Mouse (Mus musculus) hindbrain, embryonic 11.5 days (tissue): Measurements from ENCODE around the gene Rab23. TPM values are rescaled to one million over a fixed set of nuclear protein-coding genes. Genes with fewer than 3 reads are reported as not detected.
A peak's percentile ranks its signal among the peaks of the same experiment; 100 is the strongest.

Experiments
- ATAC-seq: fragments of 200-750 bp; cut with Nextera tagmentation; 2 replicates; pipeline ENCODE4 v1.8.0; 2017; ENCODE audit warnings: mild to moderate bottlenecking, moderate TSS enrichment, moderate library complexity; ENCODE audit not compliant: low FRiP score
- DNase-seq: peaks from one replicate; pipeline ENCODE4 v3.0.0-alpha.2; 2015; ENCODE audit warnings: low spot score
- H3K27ac ChIP-seq: fragments of 300-500 bp; sonication (generic); 2 replicates; pipeline ENCODE4 v1.5.1; 2014; ENCODE audit warnings: mild to moderate bottlenecking, low read depth, low read length
- H3K27me3 ChIP-seq: fragments of 300-500 bp; sonication (generic); 2 replicates; pipeline ENCODE4 v1.6.1; 2014; ENCODE audit warnings: mild to moderate bottlenecking, low read length, moderate library complexity, mixed read lengths; ENCODE audit not compliant: control insufficient read depth, insufficient read depth
- H3K36me3 ChIP-seq: fragments of 300-500 bp; sonication (generic); 2 replicates; pipeline ENCODE4 v1.6.1; 2014; ENCODE audit warnings: mild to moderate bottlenecking, low read length, moderate library complexity, mixed read lengths; ENCODE audit not compliant: control insufficient read depth, insufficient read depth
- H3K4me1 ChIP-seq: fragments of 300-500 bp; sonication (generic); replicated peaks from 2 replicates; pipeline ENCODE4 v1.6.1; 2014; ENCODE audit warnings: low read length, mixed read lengths; ENCODE audit not compliant: control insufficient read depth, insufficient read depth
- H3K4me2 ChIP-seq: fragments of 300-500 bp; sonication (generic); replicated peaks from 2 replicates; pipeline ENCODE4 v1.6.1; 2014; ENCODE audit warnings: mild to moderate bottlenecking, low read depth, low read length
- H3K4me3 ChIP-seq: fragments of 300-500 bp; sonication (generic); 2 replicates; pipeline ENCODE4 v1.5.1; 2014; ENCODE audit warnings: low read depth, low read length
- H3K9ac ChIP-seq: fragments of 300-500 bp; sonication (generic); 2 replicates; pipeline ENCODE4 v1.6.1; 2014; ENCODE audit warnings: low read depth, low read length
- H3K9me3 ChIP-seq: fragments of 300-500 bp; sonication (generic); 2 replicates; pipeline ENCODE4 v1.6.1; 2016; ENCODE audit warnings: low read length; ENCODE audit not compliant: control insufficient read depth
- WGBS: fragments of 180-500 bp; shearing (Covaris S2); extraction: QIAGEN DNeasy Blood & Tissue Kit; methylation state at CpG from one replicate; pipeline ENCODE4 v1.1.7; 2014; 5-methylcytosine and 5-hydroxymethylcytosine counted together
- polyA plus RNA-seq: library from polyadenylated mRNA; unstranded; fragments of >200 nt; fragmentation: Nextera tagmentation; extraction: Ambion mirVana; gene quantifications from 2 replicates; pipeline ENCODE4 v1.2.1, GENCODE M21; 2014

The Rab23 gene
- polyA plus RNA-seq, 1 experiment from 2014 or later = 23.2 TPM

- no peaks in the 10 kb centered on the region for H3K27me3 ChIP-seq
- no peak overlapping the region for H3K27ac ChIP-seq
- no peak overlapping the region for H3K4me2 ChIP-seq
- ATAC-seq (no peak), DNase-seq (no peak)
- no peak overlapping the region for H3K9ac ChIP-seq
- H3K4me3 ChIP-seq = no peak overlapping the region
- no peaks in the 10 kb centered on the region for H3K9me3 ChIP-seq
- 73% methylated on average over 2 of the region's 2 CpGs for WGBS
- no peaks in the 10 kb centered on the region for H3K36me3 ChIP-seq
- no peaks in the 10 kb centered on the region for H3K4me1 ChIP-seq
Observed at GRCm38 (mm10) chr1:33688810-33689209, 30.9 kb upstream of the Rab23 start.

- H3K9me3 ChIP-seq = no peaks in the 10 kb centered on the region
- no peak for DNase-seq
- no peaks in the 10 kb centered on the region for H3K36me3 ChIP-seq
- H3K4me3 ChIP-seq = no peak overlapping the region
- WGBS = 91% methylated on average over 8 of the region's 8 CpGs
- ATAC-seq = no peak
- H3K27me3 ChIP-seq = no peaks in the 10 kb centered on the region
- H3K27ac ChIP-seq = no peak overlapping the region
- H3K4me1 ChIP-seq = no peaks in the 10 kb centered on the region
- no peak overlapping the region for H3K4me2 ChIP-seq
- H3K9ac ChIP-seq = no peak overlapping the region
Observed at GRCm38 (mm10) chr1:33689446-33690086, 30.1 kb upstream of the Rab23 start.

DNA sequence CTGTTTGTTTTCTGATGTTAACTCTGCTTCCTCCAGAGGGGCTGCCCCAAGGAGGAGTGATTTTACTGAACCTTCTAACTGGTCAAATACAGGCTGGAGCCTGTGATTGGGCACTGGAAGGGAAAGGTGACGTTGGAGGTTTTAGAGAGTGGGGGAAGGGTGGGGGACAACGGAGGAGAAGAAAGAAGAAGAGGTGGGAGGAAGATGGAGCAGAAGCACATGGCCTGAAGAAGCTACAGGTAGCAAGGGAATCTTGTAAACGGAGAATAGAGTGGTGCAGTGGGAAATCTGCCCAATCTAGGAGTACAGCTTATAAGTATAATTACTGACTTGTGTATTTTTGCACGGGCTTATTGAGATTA is 29.6 kb upstream of the Rab23 start:
- WGBS = 57% methylated on average over 4 of the region's 4 CpGs
- Histone ChIP-seq H3K36me3 (no peaks in the 10 kb centered on the region), H3K9ac (no peak overlapping the region), H3K4me1 (no peaks in the 10 kb centered on the region), H3K27me3 (no peaks in the 10 kb centered on the region), H3K9me3 (no peaks in the 10 kb centered on the region), H3K4me3 (no peak overlapping the region), H3K4me2 (no peak overlapping the region), H3K27ac (no peak overlapping the region)
- ATAC-seq (no peak), DNase-seq (no peak)

- Histone ChIP-seq H3K4me2 (no peak overlapping the region), H3K9me3 (no peaks in the 10 kb centered on the region), H3K27me3 (no peaks in the 10 kb centered on the region), H3K4me3 (no peak overlapping the region), H3K27ac (no peak overlapping the region), H3K36me3 (no peaks in the 10 kb centered on the region), H3K9ac (no peak overlapping the region), H3K4me1 (no peaks in the 10 kb centered on the region)
- ATAC-seq = no peak
- 88% methylated on average over 3 of the region's 3 CpGs for WGBS
- DNase-seq = no peak
Observed at GRCm38 (mm10) chr1:33693893-33694292, 25.8 kb upstream of the Rab23 start.

DNA sequence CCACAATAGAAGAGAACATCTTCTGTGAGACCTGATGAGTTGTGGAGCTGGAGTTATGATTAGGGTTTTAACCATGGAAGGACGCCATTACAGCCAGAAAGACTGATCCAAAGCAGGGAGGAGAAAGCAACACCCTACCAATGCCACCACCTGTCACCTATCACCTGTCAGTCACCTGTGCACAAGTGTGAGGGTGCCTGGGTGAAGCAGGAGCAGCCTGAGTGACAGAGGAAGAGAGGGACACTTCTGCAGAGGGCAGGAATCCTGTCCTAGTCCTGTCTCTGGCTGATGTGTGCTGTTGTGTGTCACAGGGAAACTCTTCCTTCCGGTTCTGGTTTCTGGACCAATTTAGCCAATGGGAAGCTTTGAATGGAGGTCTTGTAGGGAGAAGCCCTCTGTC is 23.7 kb upstream of the Rab23 start:
- H3K36me3 ChIP-seq = no peaks in the 10 kb centered on the region
- H3K4me2 ChIP-seq = no peak overlapping the region
- ATAC-seq = no peak
- WGBS = 89% methylated on average over 2 of the region's 2 CpGs
- H3K4me3 ChIP-seq = no peak overlapping the region
- no peaks in the 10 kb centered on the region for H3K27me3 ChIP-seq
- DNase-seq = no peak
- no peak overlapping the region for H3K9ac ChIP-seq
- H3K27ac ChIP-seq = no peak overlapping the region
- H3K4me1 ChIP-seq = no peaks in the 10 kb centered on the region
- H3K9me3 ChIP-seq = no peaks in the 10 kb centered on the region

DNA sequence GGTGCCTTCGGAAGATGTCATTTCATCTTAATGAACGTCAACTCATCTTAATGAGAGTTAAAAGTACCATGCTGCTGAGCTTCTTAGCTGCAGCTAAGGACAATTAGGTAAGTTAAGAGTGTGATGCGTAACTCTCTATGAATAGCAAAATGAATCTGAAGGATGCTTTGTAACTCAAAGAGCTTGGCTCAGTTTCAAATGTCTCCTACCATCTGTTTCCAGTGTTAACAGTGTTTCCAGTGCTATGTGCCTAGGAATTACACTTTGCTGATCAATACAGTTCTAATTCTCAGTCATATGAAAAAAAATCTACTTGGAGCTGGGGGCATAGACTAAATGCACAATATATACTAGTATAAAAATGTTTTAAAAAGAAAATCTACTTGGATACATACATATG is 18.4 kb upstream of the Rab23 start:
- Histone ChIP-seq H3K9ac (no peak overlapping the region), H3K36me3 (no peaks in the 10 kb centered on the region), H3K4me3 (no peak overlapping the region), H3K27me3 (no peaks in the 10 kb centered on the region), H3K4me2 (no peak overlapping the region), H3K27ac (no peak overlapping the region), H3K4me1 (no peaks in the 10 kb centered on the region), H3K9me3 (no peaks in the 10 kb centered on the region)
- WGBS = 91% methylated on average over 3 of the region's 3 CpGs
- no peak for DNase-seq
- no peak for ATAC-seq

DNA sequence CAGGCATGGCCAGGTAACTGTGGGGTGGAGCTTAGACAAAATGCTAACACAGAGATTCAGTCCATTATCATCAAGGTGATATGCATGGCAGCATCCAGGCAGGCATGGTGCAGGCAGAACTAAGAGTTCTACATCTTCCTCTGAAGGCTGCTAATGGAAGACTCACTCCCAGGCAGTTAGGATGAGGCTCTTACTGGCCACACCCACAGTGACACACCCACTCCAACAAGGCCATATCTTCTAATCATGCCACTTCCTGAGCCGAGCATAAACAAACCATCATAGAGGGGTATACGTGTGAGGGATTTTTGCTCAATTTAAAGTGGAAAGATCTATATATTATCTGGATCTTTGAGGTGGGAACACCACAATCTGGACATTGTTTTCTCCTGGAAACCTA is 10.1 kb upstream of the Rab23 start:
- 80% methylated on average over 2 of the region's 2 CpGs for WGBS
- Histone ChIP-seq H3K27ac (no peak overlapping the region), H3K4me2 (no peak overlapping the region), H3K4me1 (no peaks in the 10 kb centered on the region), H3K36me3 (no peaks in the 10 kb centered on the region), H3K9me3 (no peaks in the 10 kb centered on the region), H3K27me3 (no peaks in the 10 kb centered on the region), H3K9ac (no peak overlapping the region), H3K4me3 (no peak overlapping the region)
- DNase-seq = no peak
- ATAC-seq = no peak

- WGBS = 89% methylated on average over 5 of the region's 5 CpGs
- H3K9me3 ChIP-seq = no peaks in the 10 kb centered on the region
- no peaks in the 10 kb centered on the region for H3K36me3 ChIP-seq
- no peak overlapping the region for H3K4me3 ChIP-seq
- H3K4me2 ChIP-seq = no peak overlapping the region
- H3K27me3 ChIP-seq = no peaks in the 10 kb centered on the region
- no peak overlapping the region for H3K9ac ChIP-seq
- ATAC-seq = no peak
- no peak for DNase-seq
- H3K4me1 ChIP-seq = no peaks in the 10 kb centered on the region
- H3K27ac ChIP-seq = no peak overlapping the region
Observed at GRCm38 (mm10) chr1:33712026-33712425, 7.7 kb upstream of the Rab23 start.

DNA sequence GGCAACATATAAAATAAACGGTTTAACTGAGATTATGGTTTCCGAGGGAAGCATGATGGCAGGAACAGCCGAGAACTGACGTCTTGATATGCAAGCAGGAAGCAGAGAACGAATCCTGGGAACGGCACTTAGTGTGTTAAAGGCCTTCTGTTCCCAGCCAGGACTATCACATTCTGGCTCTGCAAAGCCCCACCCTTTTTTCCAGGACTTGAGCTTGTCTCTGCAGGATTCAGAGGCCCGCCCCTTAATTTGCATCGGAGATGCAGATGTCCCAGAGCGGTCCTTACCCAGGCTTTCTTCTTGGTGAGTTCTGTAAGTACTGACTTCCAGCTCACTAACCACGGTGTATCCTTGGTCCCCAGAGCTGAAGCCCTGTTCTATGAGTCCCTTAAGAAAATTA is 4.9 kb upstream of the Rab23 start:
- peak; percentile 42 for DNase-seq
- no peaks in the 10 kb centered on the region for H3K9me3 ChIP-seq
- WGBS = 6% methylated on average over 10 of the region's 10 CpGs
- H3K4me2 ChIP-seq = no peak overlapping the region; the same call in 1 of the 2 replicates
- no peaks in the 10 kb centered on the region for H3K36me3 ChIP-seq
- ATAC-seq = peak; percentile 26
- H3K4me1 ChIP-seq = no peaks in the 10 kb centered on the region
- H3K27ac ChIP-seq = no peak overlapping the region
- H3K4me3 ChIP-seq = no peak overlapping the region
- H3K27me3 ChIP-seq = no peaks in the 10 kb centered on the region
- no peak overlapping the region for H3K9ac ChIP-seq
